Mouse (Mus musculus): ENCODE results near the gene Klhl10.

The Klhl10 gene

GRCm38 (mm10) chr11:100441797-100442196, at the start of gene Klhl10, which contains the start of gene Nt5c3b:
Klhl10 (plus strand) TSS chr11:100441917.
Nt5c3b (minus strand) TSS chr11:100441808.
- no peak for DNase-seq (ENCODE audit: low spot score)

- no peak for DNase-seq (ENCODE audit: low spot score)
These were observed 48.8 kb upstream of the Klhl10 start for GRCm38 (mm10) chr11:100392958-100393357.

- no peak for DNase-seq (ENCODE audit: low spot score)
These were observed 48.0 kb upstream of the Klhl10 start for GRCm38 (mm10) chr11:100393733-100394132.

- DNase-seq (ENCODE audit: low spot score): no peak
These were observed 47.2 kb upstream of the Klhl10 start for GRCm38 (mm10) chr11:100394353-100395074.

GRCm38 (mm10) chr11:100395200-100395599, 46.5 kb upstream of the Klhl10 start:
- no peak for DNase-seq (ENCODE audit: low spot score)

- DNase-seq (ENCODE audit: low spot score): no peak
These were observed 45.7 kb upstream of the Klhl10 start for GRCm38 (mm10) chr11:100395861-100396631.

- DNase-seq (ENCODE audit: low spot score): no peak
These were observed 44.7 kb upstream of the Klhl10 start for GRCm38 (mm10) chr11:100396886-100397599.

GRCm38 (mm10) chr11:100397600-100398389, 43.9 kb upstream of the Klhl10 start, which contains the start of gene Jup:
Jup (minus strand) TSS chr11:100397763.
- peak; percentile 100 for DNase-seq (ENCODE audit: low spot score)

GRCm38 (mm10) chr11:100398517-100398916, 43.2 kb upstream of the Klhl10 start:
- no peak for DNase-seq (ENCODE audit: low spot score)

- DNase-seq (ENCODE audit: low spot score): no peak
These were observed 42.4 kb upstream of the Klhl10 start for GRCm38 (mm10) chr11:100399320-100399719.

GRCm38 (mm10) chr11:100399727-100400538, 41.8 kb upstream of the Klhl10 start:
- DNase-seq (ENCODE audit: low spot score): no peak

GRCm38 (mm10) chr11:100400842-100401241, 40.9 kb upstream of the Klhl10 start:
- DNase-seq (ENCODE audit: low spot score): no peak

GRCm38 (mm10) chr11:100402240-100402639, 39.5 kb upstream of the Klhl10 start:
- no peak for DNase-seq (ENCODE audit: low spot score)

- DNase-seq (ENCODE audit: low spot score): no peak
These were observed 39.0 kb upstream of the Klhl10 start for GRCm38 (mm10) chr11:100402682-100403081.

GRCm38 (mm10) chr11:100403445-100404134, 38.1 kb upstream of the Klhl10 start:
- DNase-seq (ENCODE audit: low spot score): peak; percentile 66

GRCm38 (mm10) chr11:100404456-100405074, 37.2 kb upstream of the Klhl10 start:
- no peak for DNase-seq (ENCODE audit: low spot score)

- DNase-seq (ENCODE audit: low spot score): no peak
These were observed 35.4 kb upstream of the Klhl10 start for GRCm38 (mm10) chr11:100406273-100406672.

GRCm38 (mm10) chr11:100406995-100407705, 34.6 kb upstream of the Klhl10 start:
- DNase-seq (ENCODE audit: low spot score): no peak

Measured in retina, embryonic 14.5 days (tissue).